Mouse (Mus musculus) kidney, embryonic 15.5 days (tissue): ENCODE results near the gene Zscan5b. TPM values are rescaled to one million over a fixed set of nuclear protein-coding genes. Genes with fewer than 3 reads are reported as not detected.
A peak's percentile ranks its signal among the peaks of the same experiment; 100 is the strongest.
"Not testable (repeated sequence)": the region's sequence is repeated elsewhere in the genome, so short reads cannot be mapped to it uniquely, and the experiment has no call there.

Experiments used
- ATAC-seq: fragments of 200-750 bp; cut with Nextera tagmentation; replicated peaks from 2 replicates; pipeline ENCODE4 v1.8.0; 2017; ENCODE audit warnings: moderate TSS enrichment; ENCODE audit not compliant: low FRiP score
- H3K27ac ChIP-seq: fragments of 300-500 bp; sonication (generic); 2 replicates; pipeline ENCODE4 v1.5.1; 2015; ENCODE audit warnings: mild to moderate bottlenecking, inconsistent platforms
- H3K27me3 ChIP-seq: fragments of 300-500 bp; sonication (generic); 2 replicates; pipeline ENCODE4 v1.6.1; 2015; ENCODE audit warnings: inconsistent platforms
- H3K36me3 ChIP-seq: fragments of 300-500 bp; sonication (generic); 2 replicates; pipeline ENCODE4 v1.6.1; 2015; ENCODE audit warnings: inconsistent platforms
- H3K4me1 ChIP-seq: fragments of 300-500 bp; sonication (generic); 2 replicates; pipeline ENCODE4 v1.6.1; 2015; ENCODE audit warnings: inconsistent platforms
- H3K4me2 ChIP-seq: fragments of 300-500 bp; sonication (generic); 2 replicates; pipeline ENCODE4 v1.6.1; 2015; ENCODE audit warnings: moderate library complexity, mild to moderate bottlenecking, inconsistent platforms
- H3K4me3 ChIP-seq: fragments of 300-500 bp; sonication (generic); replicated peaks from 2 replicates; pipeline ENCODE4 v1.5.1; 2015; ENCODE audit warnings: mild to moderate bottlenecking, inconsistent platforms
- H3K9ac ChIP-seq: fragments of 300-500 bp; sonication (generic); 2 replicates; pipeline ENCODE4 v1.6.1; 2015; ENCODE audit warnings: mild to moderate bottlenecking, inconsistent platforms
- H3K9me3 ChIP-seq: fragments of 300-500 bp; sonication (generic); replicated peaks from 2 replicates; pipeline ENCODE4 v1.6.1; 2016; ENCODE audit warnings: inconsistent platforms
- WGBS: fragments of 180-500 bp; shearing (Covaris S2); methylation state at CpG from one replicate; pipeline ENCODE4 v1.1.7; 2015; ENCODE audit warnings: mixed read lengths; 5-methylcytosine and 5-hydroxymethylcytosine counted together
- polyA plus RNA-seq: library from polyadenylated mRNA; unstranded; fragments of >200 nt; fragmentation: Nextera tagmentation; extraction: Ambion mirVana; gene quantifications from 2 replicates; pipeline ENCODE4 v1.2.1, GENCODE M21; 2015

Zscan5b gene
- polyA plus RNA-seq, 1 experiment from 2014 or later = not detected

DNA sequence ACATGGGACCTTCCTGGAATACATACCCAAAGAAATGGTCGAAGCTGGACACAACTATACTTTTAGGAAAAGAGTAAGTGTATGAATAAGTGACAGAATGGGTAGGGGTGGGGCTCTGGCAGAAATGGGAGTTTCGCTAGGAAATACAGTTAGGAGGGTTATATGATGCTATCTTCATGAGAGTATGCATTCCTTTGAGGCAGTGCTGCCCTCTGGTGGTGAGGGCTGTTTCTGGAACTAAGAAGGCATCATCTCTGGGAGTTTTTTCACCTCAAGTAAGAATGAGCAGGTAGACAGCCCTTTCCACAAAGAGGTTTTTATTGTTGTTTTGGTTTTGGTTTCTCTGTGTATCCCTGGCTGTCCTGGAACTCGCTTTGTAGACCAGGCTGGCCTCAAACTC is 30.7 kb upstream of the Zscan5b start:
- Histone ChIP-seq H3K27ac (no peak overlapping the region), H3K9me3 (no peaks in the 10 kb centered on the region), H3K36me3 (peaks cover 39% of the 10 kb centered on the region), H3K4me3 (no peak overlapping the region), H3K9ac (no peak overlapping the region), H3K4me1 (peaks cover 3% of the 10 kb centered on the region; the same call in 1 of the 2 replicates), H3K27me3 (no peaks in the 10 kb centered on the region), H3K4me2 (no peak overlapping the region)
- 46% methylated on average over 3 of the region's 3 CpGs for WGBS
- ATAC-seq = no peak

DNA sequence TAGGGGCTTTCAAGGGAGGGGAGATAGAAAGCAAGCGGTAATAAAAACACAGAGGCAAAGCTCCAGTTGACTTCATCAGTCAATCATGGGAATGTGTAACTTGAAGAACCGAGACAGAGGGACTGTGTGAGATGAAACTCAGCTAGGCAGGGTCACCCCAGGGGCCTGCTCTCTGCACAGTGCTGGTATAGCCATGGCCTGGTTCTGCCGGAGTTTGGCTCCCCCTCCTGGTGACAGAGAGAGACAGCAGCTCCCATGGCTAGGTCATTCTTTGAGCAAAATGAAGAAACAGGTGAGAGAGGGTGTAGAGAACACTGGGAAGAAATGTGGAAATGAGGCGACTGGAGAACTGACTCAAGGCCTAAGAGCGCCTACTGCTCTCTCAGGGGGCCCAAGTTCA is 27.9 kb upstream of the Zscan5b start:
- ATAC-seq = peak; percentile 84
- H3K4me3 ChIP-seq = no peak overlapping the region
- no peak overlapping the region for H3K9ac ChIP-seq
- H3K4me2 ChIP-seq = no peak overlapping the region
- no peaks in the 10 kb centered on the region for H3K27me3 ChIP-seq
- H3K4me1 ChIP-seq = no peaks in the 10 kb centered on the region
- 16% methylated on average over 5 of the region's 5 CpGs for WGBS
- H3K27ac ChIP-seq = no peak overlapping the region
- peaks cover 12% of the 10 kb centered on the region for H3K36me3 ChIP-seq
- no peaks in the 10 kb centered on the region for H3K9me3 ChIP-seq

DNA sequence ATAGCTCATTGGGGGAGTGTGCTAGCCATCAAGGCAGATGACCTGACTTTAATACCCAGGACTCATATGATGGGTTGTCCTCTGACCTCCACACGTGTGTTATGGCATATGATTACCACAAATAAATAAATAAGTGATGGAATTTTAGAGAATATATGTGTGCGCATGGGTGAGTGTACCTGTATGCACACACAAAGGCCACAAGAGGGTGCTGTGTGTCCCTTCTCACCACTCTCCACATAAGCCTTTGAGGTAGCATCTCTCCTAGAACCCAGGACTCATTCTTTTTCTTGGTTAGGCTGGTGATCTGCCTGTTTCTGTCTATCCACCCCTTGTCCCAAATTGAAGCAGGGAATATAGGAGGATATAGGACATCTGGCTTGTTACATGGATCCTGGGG is 26.3 kb upstream of the Zscan5b start:
- H3K4me1 ChIP-seq = no peaks in the 10 kb centered on the region
- H3K4me3 ChIP-seq = no peak overlapping the region
- H3K4me2 ChIP-seq = no peak overlapping the region
- H3K27me3 ChIP-seq = no peaks in the 10 kb centered on the region
- no peak overlapping the region for H3K27ac ChIP-seq
- ATAC-seq = no peak
- no peak overlapping the region for H3K9ac ChIP-seq
- H3K36me3 ChIP-seq = no peaks in the 10 kb centered on the region
- H3K9me3 ChIP-seq = no peaks in the 10 kb centered on the region; the same call in 1 of the 2 replicates
- WGBS = 58% methylated on average over 2 of the region's 2 CpGs

DNA sequence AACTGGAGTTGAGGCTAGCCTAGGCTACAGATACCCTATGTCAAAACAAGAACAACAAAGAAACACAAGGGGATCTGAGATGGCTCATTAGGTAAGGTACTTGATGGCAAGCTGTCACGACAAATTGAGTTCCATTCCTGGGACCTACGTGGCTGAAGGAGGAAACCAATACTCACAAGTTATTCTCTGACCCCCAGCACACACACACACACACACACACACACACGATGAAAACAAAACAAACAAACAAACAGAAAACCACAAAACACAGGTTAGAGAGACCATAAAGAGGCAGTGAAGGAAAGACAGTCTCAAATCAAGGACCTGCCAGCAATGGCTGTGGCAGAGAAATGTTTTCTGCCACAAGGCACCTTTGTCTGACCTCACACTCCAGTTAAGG is 25.3 kb upstream of the Zscan5b start, which contains the start of gene Galp:
Gene Galp (plus strand): TSS at position 301 of the 400 bp plus-strand sequence.
- Histone ChIP-seq H3K9me3 (no peaks in the 10 kb centered on the region; the same call in 1 of the 2 replicates), H3K9ac (no peak within 1 kb of the TSS), H3K4me1 (no peaks in the 10 kb centered on the region), H3K4me2 (no peak within 1 kb of the TSS), H3K36me3 (no peaks in the 10 kb centered on the region), H3K27me3 (no peaks in the 10 kb centered on the region), H3K27ac (no peak within 1 kb of the TSS), H3K4me3 (no peak within 1 kb of the TSS)
- no peak for ATAC-seq
- WGBS = 72% methylated on average over 3 of the region's 3 CpGs

DNA sequence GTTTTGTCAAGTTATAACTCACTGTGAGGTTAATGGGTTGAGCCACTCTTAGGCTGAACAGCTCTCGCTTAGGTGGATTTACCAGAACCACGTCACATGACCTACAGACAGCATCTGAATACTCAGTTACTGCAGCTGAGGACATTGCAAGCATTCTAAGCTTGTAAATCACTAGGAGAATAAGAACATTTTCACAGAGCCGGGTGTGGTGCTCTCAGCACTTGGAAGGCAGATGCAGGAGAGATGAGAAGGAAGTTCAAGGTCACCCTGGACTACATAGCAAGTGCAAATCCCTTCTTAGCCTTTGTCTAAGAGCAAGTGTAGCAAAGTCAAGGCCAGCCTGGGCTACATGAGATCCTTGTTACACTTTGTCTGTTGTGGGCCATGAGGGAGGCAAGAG is 17.9 kb upstream of the Zscan5b start:
- Histone ChIP-seq H3K9me3 (no peaks in the 10 kb centered on the region; the same call in 1 of the 2 replicates), H3K36me3 (no peaks in the 10 kb centered on the region), H3K9ac (no peak overlapping the region), H3K27ac (no peak overlapping the region), H3K27me3 (no peaks in the 10 kb centered on the region), H3K4me3 (no peak overlapping the region), H3K4me2 (no peak overlapping the region), H3K4me1 (no peaks in the 10 kb centered on the region)
- WGBS = 67% methylated on average over 3 of the region's 3 CpGs
- no peak for ATAC-seq

DNA sequence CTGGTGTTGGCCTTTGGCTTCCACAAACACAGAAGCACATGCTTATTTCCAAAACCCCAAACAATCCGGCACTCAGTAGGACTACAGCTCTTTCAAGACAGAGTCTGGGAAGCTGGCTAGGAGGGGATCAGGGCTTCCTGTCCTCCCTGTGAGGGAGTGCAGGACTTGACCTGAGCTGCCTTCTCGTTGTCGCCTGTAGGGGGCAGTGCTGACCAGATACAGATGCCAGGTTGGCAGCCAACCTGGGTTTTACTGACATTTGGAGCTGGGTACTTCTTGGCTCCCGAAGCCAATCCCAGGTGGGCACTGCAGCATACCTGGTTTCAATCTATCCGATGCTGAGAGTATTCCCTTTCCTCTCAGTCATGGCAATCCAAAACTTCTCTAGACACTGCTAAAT is 8.9 kb upstream of the Zscan5b start:
- whole genome bisulfite sequencing = 55% methylated on average over 5 of the region's 5 CpGs
- no peaks in the 10 kb centered on the region for H3K9me3 ChIP-seq
- no peak for ATAC-seq
- H3K4me3 ChIP-seq = no peak overlapping the region
- H3K27ac ChIP-seq = no peak overlapping the region
- no peaks in the 10 kb centered on the region for H3K27me3 ChIP-seq
- no peak overlapping the region for H3K4me2 ChIP-seq
- no peaks in the 10 kb centered on the region for H3K4me1 ChIP-seq
- no peak overlapping the region for H3K9ac ChIP-seq
- H3K36me3 ChIP-seq = no peaks in the 10 kb centered on the region

DNA sequence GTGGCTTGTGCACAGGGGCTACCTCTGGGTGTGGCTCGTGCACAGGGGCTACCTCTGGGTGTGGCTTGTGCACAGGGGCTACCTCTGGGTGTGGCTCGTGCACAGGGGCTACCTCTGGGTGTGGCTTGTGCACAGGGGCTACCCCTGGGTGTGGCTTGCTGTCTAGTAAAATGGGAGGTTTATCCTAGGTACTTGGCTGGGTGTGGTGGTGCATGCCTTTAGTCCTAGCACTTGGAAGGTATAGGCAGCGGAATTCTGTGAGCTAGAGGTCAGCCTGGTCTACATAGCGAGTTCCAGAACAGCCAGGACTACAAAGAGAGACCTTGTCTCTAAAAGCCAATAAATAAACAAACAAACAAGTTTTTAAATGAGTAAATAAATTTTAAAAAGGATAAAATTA is 7.4 kb upstream of the Zscan5b start:
- not testable (repeated sequence) for H3K4me2 ChIP-seq, ATAC-seq
- WGBS = 71% methylated on average over 4 of the region's 4 CpGs

DNA sequence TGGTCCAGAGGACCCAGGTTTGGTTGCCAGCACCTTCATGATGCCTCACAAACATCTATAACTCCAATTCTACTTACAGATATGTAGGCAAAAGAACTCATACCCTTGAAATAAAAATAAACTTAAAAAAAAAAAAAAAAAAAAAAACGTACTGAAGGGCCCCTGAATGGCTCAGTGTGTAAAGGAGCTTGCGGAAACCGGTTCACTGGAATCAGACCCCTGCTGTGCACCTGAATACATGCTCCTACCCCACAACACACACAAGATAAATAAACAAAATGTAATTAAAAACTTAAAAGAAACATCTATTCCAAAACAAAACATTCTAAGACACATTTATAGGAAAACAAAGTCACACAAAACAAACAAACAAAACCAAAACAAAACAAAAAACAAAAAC is 1.9 kb upstream of the Zscan5b start:
- 0 out of 2 replicates have a peak, but pooled peaks cover 2% of the 10 kb centered on the region for H3K9me3 ChIP-seq
- H3K36me3 ChIP-seq = no peaks in the 10 kb centered on the region
- no peak overlapping the region for H3K9ac ChIP-seq
- no peak overlapping the region for H3K27ac ChIP-seq
- H3K4me1 ChIP-seq = no peaks in the 10 kb centered on the region
- no peak overlapping the region for H3K4me3 ChIP-seq
- 50% methylated on average over 3 of the region's 3 CpGs for WGBS
- H3K4me2 ChIP-seq = no peak overlapping the region
- H3K27me3 ChIP-seq = no peaks in the 10 kb centered on the region
- ATAC-seq = no peak

More for the DNA sequence above, 7.4 kb upstream of the Zscan5b start:
- H3K27ac ChIP-seq, H3K36me3 ChIP-seq, H3K9me3 ChIP-seq, H3K4me3 ChIP-seq, H3K4me1 ChIP-seq, H3K9ac ChIP-seq, H3K27me3 ChIP-seq: not testable (repeated sequence)

DNA sequence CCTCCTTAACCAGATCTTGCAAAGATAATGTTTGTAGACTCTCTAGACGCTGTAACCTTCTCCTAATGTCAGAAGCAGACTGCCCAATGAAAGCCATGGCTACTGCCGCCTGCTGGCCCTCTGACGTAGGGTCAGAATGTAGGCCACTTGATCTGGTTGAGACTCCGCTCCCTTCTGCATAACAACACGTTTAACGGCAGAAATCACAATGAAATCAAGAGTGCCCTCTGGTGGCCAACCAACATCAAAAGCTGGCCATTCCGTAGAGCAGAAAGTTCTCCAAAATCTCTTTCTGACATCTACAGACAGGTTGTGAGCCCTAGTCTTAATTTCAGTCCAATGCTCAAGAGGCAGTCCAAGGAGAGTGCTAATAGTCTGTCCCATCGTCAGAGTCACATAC is 6.4 kb downstream of the Zscan5b start:
- 59% methylated on average over 8 of the region's 8 CpGs for WGBS
- H3K4me2 ChIP-seq, H3K36me3 ChIP-seq, H3K4me1 ChIP-seq, H3K9ac ChIP-seq, H3K27ac ChIP-seq, ATAC-seq, H3K9me3 ChIP-seq, H3K27me3 ChIP-seq, H3K4me3 ChIP-seq: not testable (repeated sequence)

DNA sequence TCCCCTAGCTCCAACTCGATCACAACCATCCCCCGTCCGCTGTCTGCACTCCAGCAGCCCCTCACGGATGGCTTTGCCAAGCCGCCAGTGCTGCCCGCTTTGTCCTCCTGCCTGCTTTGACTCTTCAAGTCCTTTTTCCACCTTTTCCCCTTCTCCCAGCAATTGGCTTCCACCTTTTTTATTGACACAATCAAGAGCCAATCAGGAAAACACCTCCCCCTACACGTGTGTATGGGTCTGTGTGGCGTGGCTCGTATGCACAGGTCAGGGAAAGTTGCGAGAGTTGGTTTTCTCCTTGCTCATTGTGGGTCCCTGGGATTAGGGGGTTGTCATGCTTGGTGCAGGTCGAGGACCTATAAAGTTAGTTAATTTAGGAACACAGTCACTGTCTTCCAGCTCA is 17.7 kb downstream of the Zscan5b start:
- 58% methylated on average over 11 of the region's 11 CpGs for WGBS
- H3K36me3 ChIP-seq = no peaks in the 10 kb centered on the region
- no peak overlapping the region for H3K4me3 ChIP-seq
- no peaks in the 10 kb centered on the region for H3K27me3 ChIP-seq
- no peak overlapping the region for H3K4me2 ChIP-seq
- H3K27ac ChIP-seq = no peak overlapping the region
- H3K4me1 ChIP-seq = no peaks in the 10 kb centered on the region
- H3K9me3 ChIP-seq = no peaks in the 10 kb centered on the region
- ATAC-seq = no peak
- no peak overlapping the region for H3K9ac ChIP-seq

DNA sequence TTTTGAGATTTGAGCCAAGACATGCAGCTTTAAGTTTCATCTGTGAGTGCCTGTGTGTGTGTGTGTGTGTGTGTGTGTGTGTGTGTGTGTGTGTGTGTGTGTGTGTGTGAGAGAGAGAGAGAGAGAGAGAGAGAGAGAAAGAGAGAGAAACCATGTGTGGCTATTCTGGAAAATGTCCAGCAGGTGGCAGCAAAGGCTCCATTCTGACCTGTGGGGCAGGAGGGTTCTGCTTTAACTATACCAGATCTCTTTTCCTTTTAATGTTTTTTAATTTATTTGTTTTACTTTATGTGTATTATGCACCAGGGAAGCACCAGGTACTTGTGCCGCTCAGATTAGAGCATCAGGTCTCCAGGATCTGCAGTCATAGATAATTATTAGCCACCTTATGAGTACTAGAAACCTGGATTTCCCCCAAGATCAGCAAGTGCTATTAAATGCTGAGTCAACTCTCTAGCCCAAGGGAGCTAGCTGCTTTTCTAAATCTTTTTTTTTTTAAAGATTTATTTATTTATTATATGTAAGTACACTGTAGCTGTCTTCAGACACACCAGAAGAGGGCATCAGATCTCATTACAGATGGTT is 18.9 kb downstream of the Zscan5b start:
- not testable (repeated sequence) for H3K4me3 ChIP-seq, H3K27me3 ChIP-seq, H3K27ac ChIP-seq, H3K9me3 ChIP-seq, H3K9ac ChIP-seq, H3K36me3 ChIP-seq, H3K4me2 ChIP-seq, H3K4me1 ChIP-seq, ATAC-seq
- WGBS = 19% methylated on average over 1 of the region's 1 CpGs

DNA sequence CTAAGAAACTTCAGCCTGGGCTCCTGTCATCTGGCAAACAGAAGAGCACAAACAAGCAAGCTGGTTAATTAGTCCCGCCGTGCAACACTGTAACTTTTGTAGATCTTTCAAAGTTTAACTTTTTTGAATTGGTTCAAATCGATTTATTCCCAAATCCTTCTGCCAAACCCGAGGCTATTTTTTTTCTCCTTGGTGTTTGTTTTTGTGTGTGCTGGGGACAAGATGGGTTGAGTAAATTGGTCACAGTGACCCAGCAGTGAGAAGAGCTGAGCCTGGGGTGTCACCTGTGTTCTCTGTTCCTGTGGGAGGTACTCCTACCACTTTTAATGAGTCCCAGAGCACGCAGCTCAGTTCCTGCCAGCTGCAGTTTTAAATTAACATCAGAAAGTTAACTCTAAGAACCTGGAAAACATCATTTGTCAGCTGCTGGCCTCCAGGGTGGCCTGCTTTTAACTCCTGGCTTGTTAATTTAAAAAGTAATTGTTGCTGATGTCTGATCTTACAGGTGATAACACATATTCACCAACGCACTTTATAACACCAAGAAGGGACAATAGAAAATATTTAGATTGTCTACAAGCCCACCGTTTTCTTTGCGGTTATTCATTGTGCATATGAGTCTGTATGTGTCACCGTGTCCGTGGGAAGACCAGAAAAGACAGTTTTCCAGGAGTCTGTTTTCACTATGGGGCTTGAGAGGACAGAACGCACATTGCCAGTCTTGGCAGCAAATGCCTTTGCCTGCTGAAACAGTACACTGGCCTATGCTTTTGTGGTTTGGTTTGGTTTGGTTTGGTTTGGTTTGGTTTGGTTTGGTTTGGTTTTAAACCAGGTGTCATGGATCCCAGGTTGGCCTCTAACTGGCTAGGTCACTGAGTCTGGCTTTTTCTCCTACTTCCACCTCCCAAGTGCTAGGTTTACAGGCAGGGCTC is 22.5 kb downstream of the Zscan5b start:
- no peak overlapping the region for H3K4me2 ChIP-seq
- H3K9me3 ChIP-seq = no peaks in the 10 kb centered on the region
- H3K27me3 ChIP-seq = no peaks in the 10 kb centered on the region
- H3K27ac ChIP-seq = no peak overlapping the region
- H3K9ac ChIP-seq = no peak overlapping the region
- H3K36me3 ChIP-seq = no peaks in the 10 kb centered on the region
- H3K4me3 ChIP-seq = no peak overlapping the region
- 44% methylated on average over 11 of the region's 11 CpGs for WGBS
- H3K4me1 ChIP-seq = no peaks in the 10 kb centered on the region
- ATAC-seq = no peak
